Mouse (Mus musculus): ENCODE data around the gene Pak6. TPM values are rescaled to one million over a fixed set of nuclear protein-coding genes. Genes with fewer than 3 reads are reported as not detected.

Pak6 gene
- 0.15 TPM for polyA plus RNA-seq (2021)

DNA sequence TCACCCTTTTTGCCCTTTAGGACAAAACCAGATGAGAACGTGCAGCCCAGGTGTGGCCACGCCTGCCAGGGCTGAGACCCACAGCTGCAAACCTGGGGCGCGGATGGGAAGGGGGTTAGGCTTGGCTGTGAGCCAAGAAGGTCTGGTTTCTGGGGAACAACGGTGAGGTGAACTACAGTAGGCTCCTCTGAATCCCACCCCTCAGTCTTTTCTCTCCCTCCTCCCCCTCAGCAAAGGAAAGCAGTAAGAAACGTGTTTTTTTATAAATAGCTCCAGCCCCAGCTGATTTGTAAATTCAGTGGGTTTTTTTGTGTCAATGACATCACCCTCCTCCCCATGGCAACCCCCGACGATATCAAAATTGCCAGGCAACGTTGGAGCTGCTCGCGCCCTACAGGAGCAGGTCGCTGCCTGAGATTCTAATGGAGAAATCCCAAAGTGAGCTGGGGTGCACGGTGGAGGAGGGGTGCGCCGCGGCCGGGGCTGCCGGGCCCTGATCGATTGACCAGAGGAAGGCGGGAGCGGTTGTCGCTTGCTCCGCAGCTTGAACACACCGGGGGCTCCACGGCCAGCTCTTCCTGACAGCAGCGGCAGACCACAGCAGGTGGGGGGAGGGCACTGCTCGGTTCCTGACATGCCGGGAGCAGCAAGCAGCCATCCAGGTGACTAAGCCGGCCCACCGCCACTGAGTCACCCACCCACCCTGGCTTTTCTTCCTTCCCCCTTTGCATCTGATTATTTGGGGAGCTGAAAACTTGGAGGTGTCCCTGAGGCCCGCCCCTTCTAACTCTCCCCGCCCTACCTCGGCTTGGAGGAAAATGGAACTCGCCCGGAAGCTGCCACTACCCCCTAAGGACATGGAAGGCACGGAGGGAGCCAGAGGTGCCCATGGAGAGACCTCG, at the start of gene Pak6:
Gene Pak6, plus strand, starts transcription at position 402 of the 902 bp plus-strand sequence.
- POLR2A ChIA-PET, result no interaction called here
- no peak for TF ChIP-seq CTCF (IDR thresholded peaks at IDR 0.05)
- ATAC-seq, result no peak
- no peak for DNase-seq (ENCODE audit: low read depth, low spot score)
- CTCF ChIA-PET, result interaction anchor here (1.3 to 1.9 kb wide), 2 partner anchors 9 to 19 kb away, joined by 4 to 5 read pairs; no protein-coding TSS in a partner anchor
- no peaks in the 10 kb centered on the region for H3K27me3 ChIP-seq
- in situ Hi-C loops (cut with MboI; ENCODE audit: low pct_unique_long_range_greater_than_20kb), result no loop called here

DNA sequence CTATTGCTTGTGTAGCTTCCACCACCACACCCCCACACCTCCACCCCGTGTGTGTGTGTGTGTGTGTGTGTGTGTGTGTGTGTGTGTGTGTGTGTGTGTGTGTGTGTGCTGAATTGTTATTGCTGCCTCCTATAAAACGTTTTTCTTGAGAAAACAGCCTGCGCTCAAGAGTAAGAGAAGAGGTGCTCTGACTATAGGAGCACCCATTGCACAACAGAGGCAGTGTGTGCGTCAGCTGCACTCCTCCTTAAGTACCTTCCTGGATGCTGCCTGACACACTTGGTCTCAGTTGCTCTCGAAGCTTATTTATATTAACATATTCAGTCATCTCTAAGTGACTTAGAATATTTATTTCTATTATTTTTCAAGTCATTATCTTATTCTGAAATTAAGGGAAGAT, 45.1 kb upstream of the Pak6 start:
- POLR2A ChIA-PET, result no interaction called here
- DNase-seq (ENCODE audit: low read depth, low spot score), result no peak
- H3K27me3 ChIP-seq, result no peaks in the 10 kb centered on the region
- in situ Hi-C loops (cut with MboI; ENCODE audit: low pct_unique_long_range_greater_than_20kb), result no loop called here
- CTCF ChIA-PET, result interaction anchor here (3.1 kb wide), 1 partner anchor 131 kb away, joined by 9 read pairs; no protein-coding TSS in a partner anchor
- no peak for ATAC-seq
- TF ChIP-seq CTCF (IDR thresholded peaks at IDR 0.05), result no peak

DNA sequence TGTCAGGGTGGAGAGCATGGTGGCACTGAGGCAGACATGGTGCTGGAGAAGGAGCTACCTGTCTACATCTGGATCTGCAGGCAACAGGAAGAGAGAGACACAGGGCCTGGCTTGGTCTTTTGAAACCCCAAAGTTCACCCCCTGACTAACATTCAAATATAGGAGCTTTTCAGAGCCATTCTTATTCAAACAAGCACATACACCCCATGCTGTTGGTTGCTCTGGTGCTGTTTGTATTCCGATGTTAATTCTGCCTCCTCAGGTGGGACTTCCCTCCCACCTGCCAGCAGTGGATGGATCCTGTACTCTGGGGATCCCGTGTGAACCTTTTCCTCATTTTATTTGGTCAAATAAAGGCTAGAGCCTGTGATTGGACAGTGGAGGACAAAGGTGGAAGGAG, 43.0 kb upstream of the Pak6 start:
- no peaks in the 10 kb centered on the region for H3K27me3 ChIP-seq
- in situ Hi-C loops (cut with MboI; ENCODE audit: low pct_unique_long_range_greater_than_20kb), result no loop called here
- CTCF ChIA-PET, result interaction anchor here (3.1 kb wide), 1 partner anchor 133 kb away, joined by 9 read pairs; no protein-coding TSS in a partner anchor
- no peak for TF ChIP-seq CTCF (IDR thresholded peaks at IDR 0.05)
- ATAC-seq (no peak), DNase-seq (ENCODE audit: low read depth, low spot score) (no peak)
- POLR2A ChIA-PET, result no interaction called here

DNA sequence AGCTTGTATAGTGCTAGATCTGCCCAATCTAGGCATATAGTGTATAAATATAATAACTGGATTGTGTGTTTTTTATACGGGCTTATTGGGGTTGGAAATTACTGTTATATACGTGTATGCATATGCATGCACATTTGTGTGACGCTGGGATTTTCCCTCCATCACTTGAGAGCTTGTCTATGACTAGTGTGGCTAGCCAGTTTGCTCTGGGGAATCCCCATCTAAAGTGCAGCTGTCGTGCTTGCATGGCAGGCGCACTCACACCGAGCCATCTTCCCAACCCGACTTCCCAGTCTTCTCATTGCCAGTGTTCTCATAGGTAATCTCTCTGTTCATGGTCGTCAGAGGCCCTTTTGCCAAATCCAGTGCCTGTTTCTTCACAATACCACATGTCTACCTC, 42.5 kb upstream of the Pak6 start:
- in situ Hi-C loops (cut with MboI; ENCODE audit: low pct_unique_long_range_greater_than_20kb), result no loop called here
- no peak for TF ChIP-seq CTCF (IDR thresholded peaks at IDR 0.05)
- CTCF ChIA-PET, result interaction anchor here (3.1 kb wide), 1 partner anchor 134 kb away, joined by 9 read pairs; no protein-coding TSS in a partner anchor

DNA sequence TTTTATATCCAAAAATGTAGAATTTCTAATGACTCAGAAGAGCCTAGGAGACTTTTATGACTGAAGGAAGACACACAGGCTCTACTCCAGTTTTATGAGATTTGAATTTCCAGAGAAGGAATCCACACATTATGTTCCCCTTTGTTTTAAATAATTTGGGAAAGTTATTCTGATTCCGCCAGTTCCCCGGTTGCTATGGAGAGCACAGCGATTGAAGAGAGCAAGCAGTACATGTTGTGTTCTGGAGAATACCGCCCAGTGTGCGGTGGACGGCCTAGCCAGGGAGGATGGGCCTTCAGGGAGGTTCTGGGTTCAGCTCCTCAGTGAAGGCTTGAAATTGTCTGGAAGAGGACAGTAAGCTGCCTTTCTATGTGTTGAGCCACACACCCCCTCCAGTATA, 33.8 kb upstream of the Pak6 start:
- no peak for ATAC-seq
- in situ Hi-C loops (cut with MboI; ENCODE audit: low pct_unique_long_range_greater_than_20kb), result no loop called here
- TF ChIP-seq CTCF (IDR thresholded peaks at IDR 0.05), result no peak
- H3K27me3 ChIP-seq, result no peaks in the 10 kb centered on the region
- POLR2A ChIA-PET, result no interaction called here
- DNase-seq (ENCODE audit: low read depth, low spot score), result no peak
- CTCF ChIA-PET, result interaction anchor here (1.7 to 3.5 kb wide), 2 partner anchors 9 to 142 kb away, joined by 6 to 15 read pairs; no protein-coding TSS in a partner anchor

More for the DNA sequence above, 42.5 kb upstream of the Pak6 start:
- ATAC-seq (no peak), DNase-seq (ENCODE audit: low read depth, low spot score) (no peak)
- no peaks in the 10 kb centered on the region for H3K27me3 ChIP-seq
- POLR2A ChIA-PET, result no interaction called here

GRCm38 (mm10) chr2:118633441-118633840, 29.7 kb upstream of the Pak6 start:
- H3K27me3 ChIP-seq, result no peaks in the 10 kb centered on the region
- ATAC-seq, result no peak
- no peak for DNase-seq (ENCODE audit: low read depth, low spot score)
- TF ChIP-seq CTCF (IDR thresholded peaks at IDR 0.05), result no peak
- CTCF ChIA-PET, result no interaction called here
- POLR2A ChIA-PET, result no interaction called here
- in situ Hi-C loops (cut with MboI; ENCODE audit: low pct_unique_long_range_greater_than_20kb), result no loop called here

DNA sequence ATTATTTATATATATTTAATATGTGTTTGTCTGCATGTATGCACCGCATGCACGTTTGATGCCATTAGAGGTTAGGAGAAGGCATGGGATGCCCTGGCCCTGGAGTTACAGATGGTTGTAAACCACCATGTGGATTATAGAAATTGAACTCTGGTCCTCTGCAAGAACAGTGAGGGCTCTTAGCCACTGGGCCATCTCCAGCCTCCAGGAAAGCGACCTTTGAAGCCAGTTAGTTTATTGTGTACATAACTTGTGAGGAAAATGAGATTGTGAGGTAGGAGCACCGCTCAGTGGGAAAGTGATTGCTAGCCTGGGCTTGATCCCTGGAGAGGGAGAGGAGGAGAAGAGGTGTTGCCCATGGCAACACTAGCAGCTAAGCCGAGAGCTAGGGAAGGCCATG, 25.8 kb upstream of the Pak6 start:
- DNase-seq (ENCODE audit: low read depth, low spot score), result no peak
- no peak for ATAC-seq
- ChIA-PET CTCF (interaction anchor here (0.9 to 10.1 kb wide), 13 partner anchors 8 to 150 kb away, joined by 3 to 60 read pairs (median 4); partner anchors contain the start of genes Ankrd63 and Disp2), POLR2A (interaction anchor here (1.1 kb wide), 1 partner anchor 151 kb away, joined by 3 read pairs; no protein-coding TSS in a partner anchor)
- TF ChIP-seq CTCF (IDR thresholded peaks at IDR 0.05), result no peak
- in situ Hi-C loops (cut with MboI; ENCODE audit: low pct_unique_long_range_greater_than_20kb), result loop anchor here (5.0 kb wide), 2 partner anchors 90 to 245 kb away; partner anchors contain the start of gene Plcb2
- H3K27me3 ChIP-seq, result no peaks in the 10 kb centered on the region

DNA sequence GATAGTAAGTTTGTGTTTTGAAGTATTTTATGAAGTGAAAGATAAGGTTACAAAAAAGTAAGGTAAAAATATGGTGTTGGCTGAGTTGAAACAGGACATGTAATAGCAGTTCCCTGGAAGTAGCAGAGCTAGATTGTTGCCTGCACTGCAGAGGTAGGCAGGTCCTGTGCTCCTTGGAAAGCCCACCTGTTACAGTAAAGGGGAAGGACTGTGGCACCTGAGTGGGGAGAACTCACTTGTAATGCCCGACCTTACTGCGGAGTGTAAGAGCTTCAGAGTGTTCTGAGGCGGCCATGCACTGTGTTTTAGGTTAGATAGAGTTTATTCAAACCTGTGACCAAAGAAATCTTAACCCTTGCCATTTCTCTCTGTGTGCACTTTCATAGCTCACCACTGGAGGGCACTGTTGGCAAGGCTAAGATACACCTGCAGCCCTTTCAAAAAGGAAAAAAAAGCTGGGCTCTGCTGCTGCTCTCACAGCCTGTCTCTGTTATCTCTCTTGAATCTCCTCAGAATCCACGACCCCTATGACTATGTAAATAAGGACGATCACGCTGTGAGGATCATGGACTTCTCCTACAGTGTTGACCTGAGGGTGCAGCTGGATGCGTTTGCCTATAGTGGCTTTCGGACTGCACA, 25.1 kb upstream of the Pak6 start:
- CTCF ChIA-PET, result interaction anchor here (0.7 to 10.1 kb wide), 19 partner anchors 9 to 241 kb away, joined by 3 to 60 read pairs (median 3); partner anchors contain the start of genes Ankrd63 and Disp2
- POLR2A ChIA-PET, result interaction anchor here (1.1 to 1.2 kb wide), 2 partner anchors 92 to 151 kb away, joined by 3 read pairs; no protein-coding TSS in a partner anchor
- no peak for ATAC-seq

DNA sequence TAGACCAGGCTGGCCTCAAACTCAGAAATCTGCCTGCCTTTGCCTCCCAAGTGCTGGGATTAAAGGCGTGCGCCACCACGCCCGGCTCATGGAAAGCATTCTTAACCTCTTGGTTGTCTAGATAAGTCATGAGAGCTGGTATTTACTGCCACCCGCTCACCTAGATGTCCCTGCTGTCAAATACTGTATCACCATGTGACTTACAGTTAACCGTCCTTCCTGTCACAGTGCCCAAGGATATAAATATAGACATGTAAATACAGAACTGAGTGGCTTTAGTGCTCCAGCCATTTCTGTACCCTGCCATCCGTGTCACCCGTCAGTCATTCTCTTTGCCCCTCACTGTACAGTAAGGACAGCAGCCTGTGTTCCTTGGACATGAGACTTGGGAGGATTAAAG, 24.4 kb upstream of the Pak6 start:
- H3K27me3 ChIP-seq, result no peaks in the 10 kb centered on the region
- no peak for TF ChIP-seq CTCF (IDR thresholded peaks at IDR 0.05)
- ChIA-PET CTCF (interaction anchor here (0.7 to 10.1 kb wide), 16 partner anchors 9 to 240 kb away, joined by 3 to 60 read pairs (median 4); partner anchors contain the start of genes Ankrd63 and Disp2), POLR2A (interaction anchor here (1.2 kb wide), 1 partner anchor 91 kb away, joined by 3 read pairs; no protein-coding TSS in a partner anchor)
- ATAC-seq (no peak), DNase-seq (ENCODE audit: low read depth, low spot score) (no peak)
- in situ Hi-C loops (cut with MboI; ENCODE audit: low pct_unique_long_range_greater_than_20kb), result loop anchor here (5.0 kb wide), 2 partner anchors 89 to 244 kb away; partner anchors contain the start of gene Plcb2

More for the DNA sequence above, 25.1 kb upstream of the Pak6 start:
- peak; percentile 93 for TF ChIP-seq CTCF (IDR thresholded peaks at IDR 0.05)
- no peaks in the 10 kb centered on the region for H3K27me3 ChIP-seq
- in situ Hi-C loops (cut with MboI; ENCODE audit: low pct_unique_long_range_greater_than_20kb), result loop anchor here (5.0 kb wide), 2 partner anchors 89 to 244 kb away; partner anchors contain the start of gene Plcb2
- no peak for DNase-seq (ENCODE audit: low read depth, low spot score)

GRCm38 (mm10) chr2:118641147-118641546, 22.0 kb upstream of the Pak6 start:
- CTCF ChIA-PET, result interaction anchor here (1.3 to 10.1 kb wide), 5 partner anchors 10 to 92 kb away, joined by 4 to 60 read pairs (median 5); no protein-coding TSS in a partner anchor
- no peak for TF ChIP-seq CTCF (IDR thresholded peaks at IDR 0.05)
- in situ Hi-C loops (cut with MboI; ENCODE audit: low pct_unique_long_range_greater_than_20kb), result loop anchor here (5.0 kb wide), 1 partner anchor 51 kb away; no protein-coding TSS in a partner anchor
- H3K27me3 ChIP-seq, result no peaks in the 10 kb centered on the region
- POLR2A ChIA-PET, result interaction anchor here (0.6 kb wide), 1 partner anchor 11 kb away, joined by 3 read pairs; no protein-coding TSS in a partner anchor
- ATAC-seq (no peak), DNase-seq (ENCODE audit: low read depth, low spot score) (no peak)

Measured in Patski (cell line).